Mouse (Mus musculus): ENCODE measurements around the gene Lrp6.

DNA sequence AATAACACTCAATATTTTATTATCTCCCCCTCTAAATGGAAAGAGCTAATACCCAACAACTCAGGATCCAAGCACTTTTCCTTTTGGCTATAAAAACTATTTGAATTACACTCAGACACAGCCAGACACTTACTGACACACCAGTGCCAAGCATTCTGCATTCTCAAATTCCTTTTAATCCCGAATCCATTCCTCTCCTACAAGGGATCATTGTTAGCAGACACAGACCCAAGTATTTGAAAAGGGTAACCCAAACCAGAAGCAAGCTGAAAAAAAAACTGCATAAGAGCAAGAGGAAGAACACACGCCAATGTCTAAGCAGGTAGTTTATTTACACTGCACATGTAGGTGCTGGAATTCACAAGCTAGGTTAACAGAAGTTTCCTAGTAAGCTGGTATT is 54.3 kb downstream of the Lrp6 start:
- no peak for TF ChIP-seq POLR2A (IDR thresholded peaks at IDR 0.05; ENCODE audit: borderline replicate concordance, control insufficient read depth, low read depth, low read length)
- TF ChIP-seq CTCF (IDR thresholded peaks at IDR 0.05; ENCODE audit: control insufficient read depth, insufficient read depth, low read length): no peak

Data from bone marrow, adult 2 months (tissue).